In the genomic region with DNA sequence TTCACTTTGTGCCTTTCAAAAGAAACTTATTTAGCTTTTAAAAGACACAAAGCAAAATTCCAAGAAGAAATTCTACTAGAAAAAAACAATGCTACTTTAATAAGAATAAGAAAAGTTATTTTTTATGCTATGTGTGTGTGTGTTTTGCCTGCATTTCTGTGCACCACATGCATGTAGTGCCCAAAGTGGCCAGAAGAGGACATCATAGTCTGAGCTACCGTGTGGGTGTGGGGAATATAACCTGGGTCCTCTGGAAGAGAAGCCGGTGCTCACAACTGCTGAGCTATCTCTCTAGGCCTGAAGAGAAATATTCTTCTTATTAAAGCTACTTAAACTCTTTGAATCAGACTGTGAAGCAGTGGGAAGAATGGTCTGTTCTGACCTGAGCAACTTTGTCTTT, we compare ENCODE assay signal across 16 mouse cellular contexts. TPM values are rescaled to one million over a fixed set of nuclear protein-coding genes. Genes with fewer than 3 reads are reported as not detected.
DNase-seq lines count a peak whose midpoint lies in the region; ATAC-seq lines count a peak whose summit lies in the region.
"Had no signal": no experiment of that assay in that cellular context is flagged by ENCODE, and none has a peak within 500 bp of the region (broad histone marks: within the 10 kb centered on the region; RNA-seq: fewer than 3 reads in every experiment).

No protein-coding gene starts in this region.

- H3K36me3 ChIP-seq in heart, embryonic 10.5 days: peaks cover 11% of the 10 kb centered on the region; the same call in 1 of the 2 replicates
- H3K36me3 ChIP-seq: lung, embryonic 15.5 days had no signal

- 0 out of 2 replicates have a peak, but pooled peaks have one; percentile 58 for ATAC-seq in megakaryocyte-erythroid progenitor cell, adult 5-6 weeks (replicated peaks; ENCODE audit: low FRiP score, low TSS enrichment, poor library complexity, severe bottlenecking)

- H3K27ac ChIP-seq in heart, embryonic 10.5 days: no peak overlapping the region
- H3K27ac ChIP-seq: embryonic facial prominence, embryonic 15.5 days; hindbrain, embryonic 10.5 days; lung, embryonic 15.5 days; midbrain, embryonic 12.5 days had no signal

- H3K27me3 ChIP-seq in heart, embryonic 10.5 days (ENCODE audit: insufficient read depth, poor library complexity, severe bottlenecking): no peaks in the 10 kb centered on the region
- H3K27me3 ChIP-seq: embryonic facial prominence, embryonic 15.5 days; lung, embryonic 15.5 days; midbrain, embryonic 12.5 days had no signal

- no peaks in the 10 kb centered on the region for H3K4me1 ChIP-seq in heart, embryonic 10.5 days
- H3K4me1 ChIP-seq: embryonic facial prominence, embryonic 15.5 days; hindbrain, embryonic 10.5 days; lung, embryonic 15.5 days; midbrain, embryonic 12.5 days had no signal

- 74% methylated on average over 2 of the region's 2 CpGs for WGBS in heart, embryonic 10.5 days

- no peaks in the 10 kb centered on the region for H3K9me3 ChIP-seq in heart, embryonic 10.5 days
- H3K9me3 ChIP-seq: embryonic facial prominence, embryonic 15.5 days; hindbrain, embryonic 10.5 days; lung, embryonic 15.5 days; midbrain, embryonic 12.5 days had no signal

- H3K4me3 ChIP-seq in heart, embryonic 10.5 days: no peak overlapping the region
- H3K4me3 ChIP-seq: embryonic facial prominence, embryonic 15.5 days; hindbrain, embryonic 10.5 days; lung, embryonic 15.5 days; midbrain, embryonic 12.5 days had no signal

- DNase-seq in heart, postnatal 4 days: peak; percentile 16
- DNase-seq in heart, embryonic 10.5 days (ENCODE audit: low spot score): no peak
- DNase-seq in lung, postnatal 10 days: peak; percentile 13
- no peak for DNase-seq in lung, postnatal 25 days (ENCODE audit: low spot score)
- DNase-seq in R1 (ENCODE audit: low read depth, low spot score): peak; percentile 8
- DNase-seq in thymus, adult 18-20 months: no peak
- no peak for DNase-seq in right cerebral cortex, adult 18-20 months
- DNase-seq: cerebellum, adult 9-10 months; kidney, adult 18-20 months had no signal

RNA-seq across cellular contexts. Expression of a gene that starts 29.1 kb away (rescaled TPM):
- 10 to 100 TPM; 13.8 to 18.9 TPM for total RNA-seq in heart, postnatal 4 days (2021)
- 14.1 and 14.7 TPM in 2 replicates for polyA plus RNA-seq in heart, embryonic 10.5 days (2016; fragmentation: Nextera tagmentation; extraction: Ambion mirVana)
- 26.5 and 44.8 TPM in 2 replicates for total RNA-seq in megakaryocyte-erythroid progenitor cell, adult 5-6 weeks (2014; fragmentation: Nextera tagmentation)
- total RNA-seq in megakaryocyte-erythroid progenitor cell, adult 5-6 weeks (2017): 27.7 and 42.9 TPM in 2 replicates

RNA-seq across cellular contexts. Expression of a gene that starts 48.2 kb away (rescaled TPM):
- under 1 TPM in 1 of 2 experiments, not detected in 1; 0.48 TPM for total RNA-seq in heart, postnatal 4 days (2021)
- 0.11 TPM in 1 of 2 replicates, not detected in the other for polyA plus RNA-seq in heart, embryonic 10.5 days (2016; fragmentation: Nextera tagmentation; extraction: Ambion mirVana)
- not detected in 2 replicates for total RNA-seq in megakaryocyte-erythroid progenitor cell, adult 5-6 weeks (2014; fragmentation: Nextera tagmentation)
- not detected in 2 replicates for total RNA-seq in megakaryocyte-erythroid progenitor cell, adult 5-6 weeks (2017)
- total RNA-seq: ES-E14 had no signal
- polyA plus RNA-seq: neural tube, embryonic 14.5 days had no signal

Comparison
In these comparisons a context has a peak if more than half of its experiments do, and no peak if none do; other contexts are left out.
1. DNase-seq: peak in heart, postnatal 4 days (single experiment), lung, postnatal 10 days (single experiment) and R1 (single experiment); none in heart, embryonic 10.5 days (single experiment), lung, postnatal 25 days (single experiment), thymus, adult 18-20 months (0 of 2) and right cerebral cortex, adult 18-20 months (single experiment).